Mouse (Mus musculus) Patski (cell line): ENCODE results near the gene Dagla. TPM values are rescaled to one million over a fixed set of nuclear protein-coding genes. Genes with fewer than 3 reads are reported as not detected.

Experiments used
- ATAC-seq: fragments of 100-300 bp; one replicate; pipeline ENCODE4 v1.8.0; 2021
- CTCF ChIA-PET: fragments of 350-600 bp; sonication (Branson Sonifier 250); formaldehyde crosslinking; loops from one replicate; lab custom pipeline; 2022; ENCODE audit warnings: inconsistent platforms; lab: Charles Lee
- POLR2A ChIA-PET: fragments of 350-600 bp; sonication (Branson Sonifier 250); formaldehyde crosslinking; loops from one replicate; lab custom pipeline; 2022; ENCODE audit warnings: antibody characterized with exemption, inconsistent platforms; lab: Charles Lee
- DNase-seq: peaks from one replicate; pipeline ENCODE4 v3.0.0-alpha.2; 2011; ENCODE audit warnings: low read depth, low spot score
- H3K27me3 ChIP-seq: fragments of 371-371 bp; one replicate; pipeline ENCODE4 v1.5.1; 2021
- CTCF ChIP-seq: fragments of 100-300 bp; IDR thresholded peaks from one replicate; pipeline ENCODE4 v1.5.1; 2021
- in situ Hi-C: fragments of 300-500 bp; cut with MboI; formaldehyde crosslinking; loops from 3 replicates; pipeline ENCODE4 v1.11.1; 2018; ENCODE audit warnings: low pct_unique_long_range_greater_than_20kb, mixed read lengths
- polyA plus RNA-seq: library from polyadenylated mRNA; unstranded; gene quantifications from one replicate; pipeline ENCODE4 v1.2.3, GENCODE M21; 2021

The Dagla gene
- polyA plus RNA-seq, 1 experiment from 2014 or later = 2.9 TPM

- no peak for TF ChIP-seq CTCF
- ChIA-PET POLR2A (interaction anchor here (0.8 kb wide), 1 partner anchor 30 kb away, joined by 3 read pairs; no protein-coding TSS in a partner anchor), CTCF (interaction anchor here (1.6 to 2.5 kb wide), 2 partner anchors 9 to 23 kb away, joined by 5 to 7 read pairs; no protein-coding TSS in a partner anchor)
- ATAC-seq (no peak), DNase-seq (no peak)
- peaks cover 31% of the 10 kb centered on the region for H3K27me3 ChIP-seq
- in situ Hi-C loops = no loop called here
These were observed 61.8 kb downstream of the Dagla start for GRCm38 (mm10) chr19:10242916-10243315.

GRCm38 (mm10) chr19:10240654-10241305 lies 63.9 kb downstream of the Dagla start, which contains the start of gene Myrf:
Gene Myrf (minus strand): TSS chr19:10240748.
- CTCF ChIA-PET = interaction anchor here (0.8 to 1.1 kb wide), 9 partner anchors 9 to 42 kb away, joined by 3 to 6 read pairs (median 3); no protein-coding TSS in a partner anchor
- TF ChIP-seq CTCF = no peak
- ATAC-seq (peak; percentile 72), DNase-seq (no peak)
- POLR2A ChIA-PET = no interaction called here
- peaks cover 34% of the 10 kb centered on the region for H3K27me3 ChIP-seq
- in situ Hi-C loops = no loop called here

- in situ Hi-C loops = no loop called here
- ATAC-seq (peak; percentile 10), DNase-seq (no peak)
- TF ChIP-seq CTCF = no peak
- POLR2A ChIA-PET = no interaction called here
- peaks cover 34% of the 10 kb centered on the region for H3K27me3 ChIP-seq
- CTCF ChIA-PET = interaction anchor here (1.0 to 2.5 kb wide), 5 partner anchors 10 to 18 kb away, joined by 3 to 8 read pairs (median 6); no protein-coding TSS in a partner anchor
These were observed 64.6 kb downstream of the Dagla start for GRCm38 (mm10) chr19:10239975-10240653.

DNA sequence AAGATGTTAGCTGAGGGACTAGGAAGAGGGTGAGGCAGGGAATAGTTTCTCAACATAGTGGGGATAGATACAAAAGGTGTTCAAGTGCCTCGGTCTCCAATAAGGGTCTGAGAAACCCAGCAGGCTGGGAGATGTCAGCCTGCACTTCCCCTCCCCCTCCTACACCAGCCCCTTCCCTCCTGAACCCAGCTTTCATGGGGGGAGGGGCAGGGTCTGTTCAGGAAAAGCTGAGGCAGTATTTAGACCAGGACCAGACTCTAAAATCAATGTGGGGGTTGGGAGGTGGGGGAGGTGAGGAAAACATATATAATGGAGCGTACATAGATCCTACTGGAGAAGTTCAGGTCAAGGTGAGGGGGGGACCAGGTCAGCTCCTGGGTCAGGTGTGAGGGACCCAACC lies 65.3 kb downstream of the Dagla start:
- POLR2A ChIA-PET = interaction anchor here (0.6 kb wide), 1 partner anchor 31 kb away, joined by 4 read pairs; no protein-coding TSS in a partner anchor
- DNase-seq = no peak
- CTCF ChIA-PET = interaction anchor here (1.2 to 2.5 kb wide), 2 partner anchors 14 to 19 kb away, joined by 4 to 8 read pairs; no protein-coding TSS in a partner anchor
- no peak for ATAC-seq
- H3K27me3 ChIP-seq = peaks cover 34% of the 10 kb centered on the region
- TF ChIP-seq CTCF = no peak
- in situ Hi-C loops = no loop called here

- in situ Hi-C loops = no loop called here
These were observed 66.2 kb downstream of the Dagla start for GRCm38 (mm10) chr19:10238477-10238876.

GRCm38 (mm10) chr19:10235784-10236565 lies 68.7 kb downstream of the Dagla start:
- CTCF ChIA-PET = interaction anchor here (1.3 to 2.6 kb wide), 3 partner anchors 9 to 24 kb away, joined by 3 to 9 read pairs (median 3); no protein-coding TSS in a partner anchor
- in situ Hi-C loops = no loop called here
- no peak for DNase-seq
- no peak for ATAC-seq
- H3K27me3 ChIP-seq = peaks cover 45% of the 10 kb centered on the region
- POLR2A ChIA-PET = interaction anchor here (0.8 kb wide), 1 partner anchor 10 kb away, joined by 5 read pairs; no protein-coding TSS in a partner anchor
- TF ChIP-seq CTCF = no peak

More at GRCm38 (mm10) chr19:10238477-10238876, 66.2 kb downstream of the Dagla start:
- ATAC-seq (no peak), DNase-seq (no peak)
- POLR2A ChIA-PET = no interaction called here
- TF ChIP-seq CTCF = no peak
- CTCF ChIA-PET = interaction anchor here (1.1 to 2.5 kb wide), 2 partner anchors 13 to 16 kb away, joined by 3 to 8 read pairs; no protein-coding TSS in a partner anchor
- H3K27me3 ChIP-seq = peaks cover 35% of the 10 kb centered on the region

DNA sequence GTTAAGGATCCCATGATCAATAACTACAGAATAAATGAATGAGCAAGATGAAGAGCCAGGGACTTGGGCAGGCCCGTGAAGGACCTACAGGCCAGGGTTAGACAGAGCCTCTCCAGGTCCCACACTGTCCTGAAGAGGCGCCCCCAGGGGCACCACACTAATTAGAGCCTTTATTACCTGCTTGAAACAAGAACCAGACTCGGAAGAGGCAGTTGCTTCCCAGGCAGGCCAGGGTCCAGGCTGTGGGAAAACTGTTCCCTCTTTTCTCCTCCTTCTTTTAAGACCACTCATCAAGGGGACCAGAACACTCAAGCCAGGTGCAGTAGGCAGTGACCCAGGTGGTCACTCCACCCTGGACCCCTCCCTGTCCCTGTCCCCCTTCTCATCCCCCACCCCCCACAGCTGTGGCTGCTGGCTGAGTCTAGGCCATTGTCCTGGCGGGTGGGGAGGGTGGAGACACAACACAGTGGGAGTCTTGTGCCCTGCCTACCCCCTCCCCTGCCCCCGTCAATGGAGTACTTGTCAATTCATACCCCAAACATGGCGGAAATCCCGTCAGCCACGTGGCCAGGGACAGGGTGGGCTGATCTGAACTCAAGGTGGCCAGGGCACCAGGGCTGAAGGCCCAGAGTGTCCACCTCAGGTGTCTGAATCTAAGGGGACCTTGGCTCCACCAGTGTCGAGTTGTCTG lies 72.2 kb downstream of the Dagla start:
- no peak for ATAC-seq
- no peak for DNase-seq
- CTCF ChIA-PET = interaction anchor here (1.6 kb wide), 1 partner anchor 11 kb away, joined by 5 read pairs; no protein-coding TSS in a partner anchor
- in situ Hi-C loops = no loop called here
- H3K27me3 ChIP-seq = peaks cover 54% of the 10 kb centered on the region
- POLR2A ChIA-PET = no interaction called here
- no peak for TF ChIP-seq CTCF

GRCm38 (mm10) chr19:10231871-10232270 lies 72.8 kb downstream of the Dagla start:
- DNase-seq (no peak), ATAC-seq (no peak)
- peaks cover 60% of the 10 kb centered on the region for H3K27me3 ChIP-seq
- ChIA-PET POLR2A (no interaction called here), CTCF (no interaction called here)
- no peak for TF ChIP-seq CTCF
- in situ Hi-C loops = no loop called here

GRCm38 (mm10) chr19:10231016-10231415 lies 73.7 kb downstream of the Dagla start:
- CTCF ChIA-PET = no interaction called here
- peaks cover 63% of the 10 kb centered on the region for H3K27me3 ChIP-seq
- in situ Hi-C loops = no loop called here
- DNase-seq (no peak), ATAC-seq (no peak)
- POLR2A ChIA-PET = no interaction called here
- TF ChIP-seq CTCF = no peak
